Mouse (Mus musculus) olfactory bulb, adult 2 months (tissue): Measurements from ENCODE around the gene Rsph1.

ENCODE experiments used
- CTCF ChIP-seq: fragments of 200-500 bp; IDR thresholded peaks from 2 replicates; pipeline ENCODE4 v1.5.1; 2012; ENCODE audit warnings: low read depth, mild to moderate bottlenecking, low read length, moderate library complexity; ENCODE audit not compliant: insufficient read depth
- POLR2A ChIP-seq: fragments of 200-500 bp; IDR thresholded peaks from 2 replicates; pipeline ENCODE4 v1.6.1; 2012; ENCODE audit warnings: mild to moderate bottlenecking, low read depth, low read length, moderate library complexity; ENCODE audit not compliant: insufficient read depth

DNA sequence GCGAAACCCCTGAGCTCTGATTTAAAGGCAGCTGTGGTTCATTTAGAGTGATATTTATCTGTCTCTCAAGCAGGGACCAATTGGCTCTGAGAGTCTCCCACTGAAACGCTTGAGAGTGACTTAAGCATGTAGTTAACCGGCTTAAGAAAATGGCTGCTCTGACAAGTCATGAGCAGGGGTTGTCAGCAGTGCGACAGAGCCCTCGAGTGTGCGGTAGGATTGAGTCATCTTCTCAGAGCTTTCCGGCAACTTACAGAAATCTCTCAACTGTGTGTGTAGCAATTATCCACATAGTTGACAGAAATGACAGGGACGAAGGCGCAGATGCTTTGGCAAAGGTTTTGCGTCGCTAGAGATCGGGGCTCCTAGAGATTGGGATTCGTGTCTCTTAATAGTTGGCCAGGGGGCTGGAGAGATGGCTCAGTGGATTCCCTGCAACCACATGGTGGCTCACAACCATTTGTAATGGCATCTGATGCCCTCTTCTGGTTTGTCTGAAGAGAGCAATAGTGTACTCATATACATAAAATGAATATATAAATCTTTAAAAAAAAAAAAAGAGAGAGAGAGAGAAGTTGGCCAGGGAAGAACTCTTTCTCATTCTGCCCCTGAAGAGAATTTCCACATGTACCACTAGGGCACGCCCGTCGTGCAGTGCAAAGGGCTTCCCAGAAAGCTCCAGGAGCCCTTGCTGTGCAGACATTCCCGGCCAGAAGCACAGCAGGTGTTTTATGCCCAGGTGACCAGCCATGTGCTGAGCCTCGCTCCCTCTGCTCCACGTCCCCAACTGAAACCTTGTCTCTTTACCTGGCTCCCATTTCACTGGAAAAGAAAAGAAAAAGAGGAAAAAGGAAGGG, 4.9 kb upstream of the Rsph1 start:
- TF ChIP-seq CTCF (no peak), POLR2A (no peak)
